Mouse (Mus musculus): ENCODE measurements around the gene Krt2. TPM values are rescaled to one million over a fixed set of nuclear protein-coding genes. Genes with fewer than 3 reads are reported as not detected.

Gene Krt2
- polyA plus RNA-seq, 1 experiment from 2014 or later = not detected

- peaks cover 7% of the 10 kb centered on the region; the same call in 1 of the 2 replicates for H3K27me3 ChIP-seq
- H3K4me1 ChIP-seq (replicated peaks) = no peaks in the 10 kb centered on the region
- H3K36me3 ChIP-seq (replicated peaks) = no peaks in the 10 kb centered on the region
- H3K4me2 ChIP-seq = no peak overlapping the region
- no peaks in the 10 kb centered on the region for H3K9me3 ChIP-seq (replicated peaks)
- H3K27ac ChIP-seq (replicated peaks) = no peak overlapping the region
- no peak for ATAC-seq (ENCODE audit: insufficient read depth)
- WGBS (ENCODE audit: insufficient replicate concordance) = 44% methylated on average over 5 of the region's 5 CpGs
- H3K4me3 ChIP-seq (replicated peaks) = no peak overlapping the region
- H3K9ac ChIP-seq = no peak overlapping the region
Observed at GRCm38 (mm10) chr15:101772080-101772710, 45.8 kb downstream of the Krt2 start.

- Histone ChIP-seq H3K4me1 (replicated peaks) (no peaks in the 10 kb centered on the region), H3K27ac (replicated peaks) (no peak overlapping the region), H3K36me3 (replicated peaks) (no peaks in the 10 kb centered on the region), H3K9me3 (replicated peaks) (no peaks in the 10 kb centered on the region), H3K9ac (no peak overlapping the region), H3K27me3 (peaks cover 7% of the 10 kb centered on the region; the same call in 1 of the 2 replicates), H3K4me2 (no peak overlapping the region), H3K4me3 (replicated peaks) (no peak overlapping the region)
- ATAC-seq (ENCODE audit: insufficient read depth) = no peak
- WGBS (ENCODE audit: insufficient replicate concordance) = 34% methylated on average over 8 of the region's 8 CpGs
Observed at GRCm38 (mm10) chr15:101770226-101770625, 47.7 kb downstream of the Krt2 start.

Other genes with a start within 250 kb of the Krt2 start
- gene Krt75, start 244.3 kb downstream of the Krt2 start, polyA plus RNA-seq (2015; fragmentation: Nextera tagmentation; extraction: Ambion mirVana) = not detected in 2 replicates
- gene Gm5414, start 190.0 kb downstream of the Krt2 start, polyA plus RNA-seq (2015; fragmentation: Nextera tagmentation; extraction: Ambion mirVana) = not detected in 2 replicates
- not detected in 2 replicates for gene Gm5478, start 170.8 kb downstream of the Krt2 start, polyA plus RNA-seq (2015; fragmentation: Nextera tagmentation; extraction: Ambion mirVana)
- gene Krt6b, start 137.9 kb downstream of the Krt2 start, polyA plus RNA-seq (2015; fragmentation: Nextera tagmentation; extraction: Ambion mirVana) = not detected in 2 replicates
- gene Krt6a, start 123.9 kb downstream of the Krt2 start, polyA plus RNA-seq (2015; fragmentation: Nextera tagmentation; extraction: Ambion mirVana) = 0.05 and 0.17 TPM in 2 replicates
- gene Krt5, start 105.3 kb downstream of the Krt2 start, polyA plus RNA-seq (2015; fragmentation: Nextera tagmentation; extraction: Ambion mirVana) = 0.14 and 0.53 TPM in 2 replicates
- gene Krt71, start 75.1 kb downstream of the Krt2 start, polyA plus RNA-seq (2015; fragmentation: Nextera tagmentation; extraction: Ambion mirVana) = not detected in 2 replicates
- not detected in 2 replicates for gene Krt72, start 31.7 kb downstream of the Krt2 start, polyA plus RNA-seq (2015; fragmentation: Nextera tagmentation; extraction: Ambion mirVana)
- not detected in 2 replicates for gene Krt73, start 15.8 kb downstream of the Krt2 start, polyA plus RNA-seq (2015; fragmentation: Nextera tagmentation; extraction: Ambion mirVana)
- gene Krt1, start 32.6 kb upstream of the Krt2 start, polyA plus RNA-seq (2015; fragmentation: Nextera tagmentation; extraction: Ambion mirVana) = 0.08 and 0.70 TPM in 2 replicates
- 0.22 TPM in 1 of 2 replicates, not detected in the other for gene Krt77, start 51.5 kb upstream of the Krt2 start, polyA plus RNA-seq (2015; fragmentation: Nextera tagmentation; extraction: Ambion mirVana)
- not detected in 2 replicates for gene Krt76, start 74.8 kb upstream of the Krt2 start, polyA plus RNA-seq (2015; fragmentation: Nextera tagmentation; extraction: Ambion mirVana)
- 0.22 and 0.29 TPM in 2 replicates for gene Krt4, start 106.6 kb upstream of the Krt2 start, polyA plus RNA-seq (2015; fragmentation: Nextera tagmentation; extraction: Ambion mirVana)
- gene Krt79, start 122.2 kb upstream of the Krt2 start, polyA plus RNA-seq (2015; fragmentation: Nextera tagmentation; extraction: Ambion mirVana) = not detected in 2 replicates
- 0.06 TPM in 1 of 2 replicates, not detected in the other for gene Krt78, start 136.1 kb upstream of the Krt2 start, polyA plus RNA-seq (2015; fragmentation: Nextera tagmentation; extraction: Ambion mirVana)
- gene Krt8, start 186.3 kb upstream of the Krt2 start, polyA plus RNA-seq (2015; fragmentation: Nextera tagmentation; extraction: Ambion mirVana) = 114 and 118 TPM in 2 replicates
- 107 and 121 TPM in 2 replicates for gene Krt18, start 210.0 kb upstream of the Krt2 start, polyA plus RNA-seq (2015; fragmentation: Nextera tagmentation; extraction: Ambion mirVana)